15 mouse cellular contexts compared by ENCODE assay signal in the genomic region with DNA sequence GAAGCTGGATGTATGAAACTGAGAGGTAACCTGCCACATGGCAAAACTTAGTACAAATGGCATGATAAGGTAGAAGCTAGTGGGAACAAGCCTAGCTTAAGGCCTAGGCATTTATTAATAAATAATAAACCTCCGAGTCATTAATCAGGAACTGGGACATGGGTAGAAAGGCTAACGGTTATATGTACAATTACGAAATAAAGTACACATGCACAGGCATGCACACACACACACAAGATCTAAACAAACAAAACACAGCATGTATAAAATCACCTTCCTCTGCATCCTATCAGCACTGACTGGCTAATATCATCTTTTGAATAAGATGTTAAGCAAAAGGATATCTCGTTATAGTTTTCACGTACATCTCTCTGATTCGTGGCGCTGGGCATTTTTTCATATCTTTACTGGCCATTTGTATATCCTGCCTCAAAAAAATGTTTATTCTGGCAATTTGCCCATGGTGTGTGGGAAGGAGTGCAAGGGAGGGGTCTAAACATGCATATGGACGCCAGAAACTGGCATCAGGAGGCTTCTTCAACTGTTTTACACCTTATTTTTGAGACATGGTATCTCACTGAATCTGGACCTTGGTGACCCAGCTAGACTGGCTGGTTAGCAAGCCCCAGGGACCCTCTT.
"Had no signal": no experiment of that assay in that cellular context is flagged by ENCODE, and none has a peak within 500 bp of the region (broad histone marks: within the 10 kb centered on the region; RNA-seq: fewer than 3 reads in every experiment).

No protein-coding gene starts in this region.

- H3K9ac ChIP-seq: kidney, embryonic 15.5 days; limb, embryonic 12.5 days; limb, embryonic 15.5 days; liver, embryonic 14.5 days; midbrain, embryonic 13.5 days had no signal

- H3K4me2 ChIP-seq: kidney, embryonic 15.5 days; limb, embryonic 12.5 days; limb, embryonic 15.5 days; midbrain, embryonic 13.5 days had no signal

- H3K4me3 ChIP-seq: kidney, embryonic 15.5 days; limb, embryonic 12.5 days; limb, embryonic 15.5 days; midbrain, embryonic 13.5 days had no signal

- H3K27me3 ChIP-seq: kidney, embryonic 15.5 days; limb, embryonic 12.5 days; limb, embryonic 15.5 days; midbrain, embryonic 13.5 days had no signal

- DNase-seq: kidney, adult 11 months; kidney, adult 8-10 months; kidney, postnatal 10 days; kidney, postnatal 36 days; layer of hippocampus, postnatal 36 days; left cerebral cortex, postnatal 4 days; lung, adult 18-20 months; thymus, adult 18-20 months; thymus, postnatal 36 days had no signal

- ATAC-seq: midbrain, embryonic 13.5 days had no signal

- H3K27ac ChIP-seq: kidney, embryonic 15.5 days; limb, embryonic 12.5 days; limb, embryonic 15.5 days; liver, embryonic 14.5 days; macrophage; midbrain, embryonic 13.5 days had no signal

- H3K9me3 ChIP-seq: kidney, embryonic 15.5 days; limb, embryonic 12.5 days; limb, embryonic 15.5 days; midbrain, embryonic 13.5 days had no signal
